ENCODE assay signal across 1 mouse cellular context in the genomic region with DNA sequence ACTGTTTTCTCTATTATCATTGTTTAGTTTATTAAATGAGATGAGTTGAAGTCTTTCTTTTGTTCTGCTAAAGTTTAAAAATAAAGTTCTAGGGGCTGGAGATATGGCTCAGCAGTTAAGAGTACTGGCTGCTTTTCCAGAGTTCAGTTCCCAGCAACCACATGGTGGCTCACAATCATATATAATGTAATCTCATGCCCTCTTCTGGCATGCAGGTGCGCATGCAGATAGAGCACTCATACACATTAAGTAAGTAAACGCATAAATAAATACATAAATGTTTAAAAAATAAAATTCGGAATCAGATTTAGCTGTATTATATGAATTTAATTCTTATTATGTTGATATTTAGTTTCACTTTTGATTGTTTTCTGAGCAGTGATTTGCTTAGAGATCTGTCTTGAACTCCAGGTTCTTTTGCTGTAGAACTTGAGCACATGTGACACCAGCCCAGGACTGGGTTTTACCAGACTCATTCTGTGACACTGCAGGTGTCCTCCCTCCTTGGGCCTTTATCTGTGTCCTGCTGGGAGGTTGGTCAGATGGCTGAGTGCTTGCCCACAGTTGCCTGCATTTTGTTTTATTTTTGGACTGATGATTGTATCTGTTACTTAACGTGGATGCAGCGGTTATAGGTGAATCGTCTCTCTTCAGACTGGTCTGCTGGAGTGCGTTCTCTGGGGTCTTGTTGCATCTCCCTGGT.
TF ChIP-seq lines count a peak whose summit lies in the region.

No protein-coding gene starts in this region.

TF ChIP-seq in MEL, 35 proteins besides CTCF, POLR2A, EP300 and RAD21 (continued from another document):
- TF ChIP-seq KAT2A (conservative IDR thresholded peaks at IDR 0.05; ENCODE audit: low read depth, low read length) (no peak), TAL1 (IDR thresholded peaks at IDR 0.05; ENCODE audit: low read length) (no peak), MAFK (IDR thresholded peaks at IDR 0.05; ENCODE audit: borderline replicate concordance, low read depth, low read length) (no peak), GABPA (IDR thresholded peaks at IDR 0.05; ENCODE audit: low read depth, low read length) (no peak), RCOR1 (IDR thresholded peaks at IDR 0.05; ENCODE audit: low read depth, low read length) (no peak), MEF2A (IDR thresholded peaks at IDR 0.05; ENCODE audit: extremely low read depth, insufficient replicate concordance, low read depth, low read length, poor library complexity, severe bottlenecking) (no peak), CHD2 (IDR thresholded peaks at IDR 0.05; ENCODE audit: low read length) (no peak), POLR2AphosphoS5 (IDR thresholded peaks at IDR 0.05; ENCODE audit: borderline replicate concordance, low read depth, low read length) (no peak), GATA1 (IDR thresholded peaks at IDR 0.05; ENCODE audit: low read depth, low read length) (no peak), ZNF384 (IDR thresholded peaks at IDR 0.05; ENCODE audit: low read depth, low read length) (no peak)
